Mouse (Mus musculus) embryo, embryonic 11.5 days (tissue): ENCODE measurements around the gene Ly6g5c.

Experiments
- DNase-seq: peaks from one replicate; pipeline ENCODE4 v3.0.0-alpha.2; 2012; ENCODE audit warnings: low read depth, low spot score

Gene Ly6g5c

DNA sequence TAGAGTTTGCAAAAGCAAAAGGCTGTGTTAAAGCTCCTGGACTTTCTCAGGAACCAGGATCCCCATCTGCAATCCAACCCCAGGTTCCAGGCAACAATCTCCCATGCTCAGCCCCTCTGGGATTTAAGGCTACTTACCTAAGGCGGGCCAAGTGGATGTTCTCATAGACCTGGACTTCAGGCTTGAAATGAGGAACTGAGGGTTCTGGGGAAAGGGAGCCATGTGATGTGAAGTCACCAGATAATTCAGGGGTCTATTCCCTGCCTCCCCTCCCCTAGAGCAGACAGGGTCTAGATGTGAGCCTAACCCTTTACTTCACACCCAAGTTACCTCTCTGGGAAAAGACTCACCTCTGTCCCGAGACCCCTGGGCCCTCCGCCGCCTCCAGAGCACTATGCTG, 27.4 kb upstream of the Ly6g5c start:
- no peak for DNase-seq

DNA sequence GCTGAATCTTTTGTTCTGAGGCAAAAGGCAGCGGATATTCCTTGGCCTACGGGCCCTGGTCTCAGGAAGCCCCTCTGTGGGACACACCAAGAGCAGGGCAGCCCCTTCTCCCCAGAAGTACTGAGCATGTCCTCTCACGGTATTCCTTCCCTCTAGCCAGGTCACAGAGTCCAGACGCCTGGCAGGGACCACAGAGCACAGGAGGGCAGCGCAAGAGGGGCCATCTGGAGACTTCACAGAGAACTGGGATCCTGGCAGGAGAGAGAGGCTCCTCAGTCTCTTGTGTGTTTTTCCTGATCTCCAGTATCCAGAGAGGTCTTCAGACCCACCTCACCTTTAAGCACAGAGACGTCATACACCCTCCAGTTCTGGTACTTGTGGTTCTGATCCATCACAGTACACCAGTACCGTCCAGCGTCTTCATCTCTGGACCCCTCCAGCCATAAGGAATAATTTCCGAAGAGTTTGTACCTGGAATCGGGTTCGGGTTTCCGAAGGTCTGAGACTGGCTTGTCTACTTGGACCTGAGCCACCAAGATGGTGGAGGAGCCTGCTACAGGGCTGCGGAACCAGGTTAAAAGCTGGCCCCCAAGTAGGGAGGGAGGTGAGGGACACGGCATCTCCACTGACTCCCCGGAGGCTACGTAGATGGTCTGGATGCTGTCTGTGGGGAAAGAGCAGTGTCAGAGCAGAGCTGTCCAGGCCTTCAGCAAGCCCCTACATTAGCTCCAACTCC, 25.1 kb upstream of the Ly6g5c start:
- DNase-seq: no peak

DNA sequence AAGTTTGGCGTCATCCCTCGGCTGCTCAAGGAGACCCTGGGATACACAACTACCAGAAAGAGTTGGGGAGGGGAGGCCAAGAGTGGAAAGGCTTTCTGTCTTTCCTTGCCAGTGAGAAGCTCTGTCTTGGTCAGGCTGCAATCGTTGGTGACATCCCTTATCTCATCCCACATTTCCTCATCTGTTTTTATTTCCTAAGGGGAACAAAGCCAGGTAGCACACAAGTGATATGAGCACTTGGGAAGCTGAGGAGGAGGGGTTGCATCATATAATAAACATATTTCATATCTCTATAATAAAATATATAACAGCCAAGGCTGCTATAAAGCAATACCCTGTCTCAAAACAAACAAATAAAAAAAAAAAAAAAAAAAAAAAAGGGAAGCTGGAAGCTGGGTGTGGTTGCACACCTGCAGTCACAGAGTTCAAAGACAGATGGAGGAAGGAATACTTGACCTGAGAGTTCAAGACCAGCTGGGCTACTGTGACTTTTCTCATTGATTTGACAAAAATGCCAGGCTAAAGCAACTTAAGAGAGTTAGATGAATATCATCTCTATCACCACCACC, 24.1 kb upstream of the Ly6g5c start:
- DNase-seq: no peak

DNA sequence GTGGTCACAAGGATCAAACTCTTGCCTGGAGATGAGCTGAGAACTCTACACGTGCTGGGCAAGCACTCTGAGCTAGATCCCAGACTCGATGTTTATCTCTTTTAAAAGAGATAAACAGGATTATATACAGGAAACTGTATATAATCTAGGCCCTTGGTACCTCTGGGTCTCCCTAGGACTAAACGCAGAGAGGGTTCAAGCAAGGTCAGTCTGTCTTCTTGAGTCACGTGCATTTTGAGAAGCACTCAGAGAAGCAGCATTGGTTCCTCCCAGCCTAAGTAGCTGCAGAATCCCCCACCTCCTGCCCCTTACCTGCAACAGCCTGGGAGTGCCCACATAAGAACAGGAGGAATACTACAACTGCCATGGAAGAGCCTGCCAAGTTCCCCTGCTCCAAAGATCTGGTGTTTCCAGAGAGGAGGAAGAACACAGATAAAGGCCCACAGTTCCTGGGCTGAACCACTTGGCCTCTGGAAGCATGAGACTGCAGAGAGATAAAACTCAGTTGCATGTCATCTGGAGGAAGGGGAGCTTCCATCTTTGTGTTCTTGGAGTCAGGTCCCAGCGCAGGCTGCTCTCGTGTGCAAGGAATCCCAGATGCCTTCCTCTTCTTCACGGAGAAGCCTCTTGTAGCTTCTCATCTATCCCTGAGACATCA, 22.7 kb upstream of the Ly6g5c start, which contains the start of gene Ly6g6f:
TSS of gene Ly6g6f (minus strand) at position 403 of the 658 bp plus-strand sequence.
- DNase-seq: no peak

DNA sequence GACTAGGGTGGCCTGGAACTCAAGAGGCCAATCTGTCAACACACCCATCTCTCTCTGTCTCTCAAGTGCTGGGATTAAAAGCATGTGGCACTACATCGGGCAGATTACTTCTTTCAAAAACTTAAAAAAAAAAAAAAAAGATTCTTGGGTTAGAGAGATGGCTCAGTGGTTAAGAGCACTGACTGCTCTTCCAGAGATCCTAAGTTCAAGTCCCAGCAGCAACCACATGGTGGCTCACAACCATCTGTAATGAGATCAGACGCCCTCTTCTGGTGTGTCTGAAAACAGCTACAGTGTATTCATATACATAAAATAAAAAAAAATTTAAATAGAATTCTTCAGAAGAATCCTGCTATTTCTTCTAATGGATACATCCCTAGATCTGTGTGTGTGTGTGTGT, 19.9 kb upstream of the Ly6g5c start:
- no peak for DNase-seq

DNA sequence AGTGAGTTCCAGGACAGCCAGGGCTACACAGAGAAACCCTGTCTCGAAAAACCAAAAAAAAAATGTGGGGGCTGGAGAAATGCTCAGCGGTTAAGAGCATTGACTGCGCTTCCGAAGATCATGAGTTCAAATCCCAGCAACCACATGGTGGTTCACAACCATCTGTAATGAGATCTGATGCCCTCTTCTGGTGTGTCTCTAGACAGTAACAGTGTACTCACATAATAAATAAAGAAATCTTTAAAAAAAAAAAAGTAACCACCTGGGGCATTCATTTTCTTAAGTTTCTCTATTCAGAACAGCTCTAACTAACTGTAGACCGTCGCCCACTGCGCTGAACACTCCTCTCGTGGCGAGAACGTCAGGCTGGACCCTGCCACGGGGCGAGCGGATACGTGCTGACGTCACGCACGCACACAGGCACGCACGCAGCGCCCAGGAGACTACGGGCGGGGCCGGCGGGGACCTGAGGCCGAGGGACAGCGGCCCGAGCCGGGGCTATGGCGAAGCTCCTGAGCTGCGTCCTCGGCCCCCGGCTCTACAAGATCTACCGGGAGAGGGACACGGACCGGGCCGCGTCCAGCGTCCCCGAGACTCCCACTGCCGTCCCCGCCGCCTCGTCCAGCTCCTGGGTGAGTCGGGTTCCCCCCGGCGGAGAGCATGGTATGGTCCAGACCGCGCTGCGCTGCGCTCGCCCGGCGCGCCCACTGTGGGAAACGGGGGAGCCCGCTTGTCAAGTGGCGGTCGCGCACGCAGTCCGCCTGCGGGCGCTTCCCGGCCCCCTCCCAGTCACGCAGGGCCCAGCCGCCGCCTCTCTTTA, 19.0 kb upstream of the Ly6g5c start, which contains the start of gene Abhd16a:
TSS of gene Abhd16a (plus strand) at position 439 of the 820 bp plus-strand sequence.
- DNase-seq: peak; percentile 88

DNA sequence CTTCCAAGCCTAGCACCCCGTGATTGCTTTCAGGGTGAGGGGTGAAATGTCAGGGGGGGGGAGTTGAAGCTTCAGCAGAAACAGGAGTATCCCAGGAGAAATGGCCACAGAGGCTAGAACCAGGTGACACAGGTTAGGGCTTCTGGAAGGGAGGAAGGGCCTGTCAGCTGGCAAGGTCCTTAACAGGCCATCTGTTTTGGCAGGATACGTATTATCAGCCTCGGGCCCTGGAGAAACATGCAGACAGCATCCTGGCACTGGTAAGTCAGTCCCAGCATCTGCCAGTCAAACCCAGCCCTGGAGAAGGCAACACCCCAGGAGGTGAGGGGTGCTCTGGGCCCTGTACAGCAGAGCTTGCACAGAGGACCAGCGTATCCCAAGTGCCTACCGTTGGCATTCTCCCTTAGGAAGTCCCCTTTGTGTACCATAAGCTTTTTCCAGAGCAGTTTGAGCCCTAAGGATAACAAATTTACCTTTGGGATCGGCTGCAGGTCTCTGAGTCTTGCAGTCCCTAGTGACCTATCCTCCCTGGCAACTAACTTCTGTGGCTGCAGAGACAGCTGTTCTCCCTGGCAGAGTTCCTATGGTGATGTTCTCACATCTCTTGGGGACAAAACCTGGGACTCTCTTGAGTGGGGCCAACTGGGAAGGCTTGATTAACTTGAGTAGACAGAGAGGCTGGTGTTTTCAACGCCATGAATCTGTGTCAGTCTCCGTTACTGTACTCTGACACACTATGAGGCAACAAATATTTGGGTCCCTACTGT, 17.7 kb upstream of the Ly6g5c start:
- no peak for DNase-seq

DNA sequence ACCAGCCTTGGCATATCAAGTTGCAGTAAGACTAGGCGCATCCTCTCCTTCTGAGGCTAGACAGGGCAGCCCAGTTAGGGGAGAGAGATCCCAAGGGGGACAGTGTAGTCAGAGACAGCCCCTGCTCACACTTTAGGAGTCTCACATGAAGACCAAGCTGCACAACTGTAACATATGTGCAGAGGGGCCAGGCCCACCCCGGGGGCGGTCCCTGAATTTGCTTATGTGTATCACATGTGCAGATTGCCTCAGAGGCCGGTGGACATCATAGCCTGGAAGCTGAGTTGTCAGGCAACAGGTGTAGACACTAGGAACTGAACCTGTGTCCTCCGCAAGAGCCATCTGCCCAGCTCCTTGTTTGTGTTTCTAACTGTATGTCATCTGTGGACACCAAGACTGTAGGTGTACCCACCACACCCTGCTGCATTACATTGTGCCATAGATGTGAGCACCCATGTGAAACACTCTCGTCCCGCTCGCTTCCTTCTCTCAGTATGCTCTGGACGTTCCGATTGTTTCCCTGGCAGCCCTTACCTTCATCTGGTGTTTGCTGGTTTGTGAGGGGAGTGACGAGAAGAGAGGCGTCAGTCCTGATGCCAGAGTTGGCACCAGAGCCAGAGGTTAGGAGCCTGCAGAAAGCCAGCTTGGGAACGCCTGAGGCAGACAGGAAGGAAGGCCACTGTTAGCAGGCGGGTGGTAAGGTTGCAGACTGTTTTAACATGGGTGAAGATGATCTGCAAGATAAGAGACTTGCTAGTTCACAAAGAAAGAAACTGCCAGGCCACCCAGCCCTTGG, 15.5 kb upstream of the Ly6g5c start:
- no peak for DNase-seq

DNA sequence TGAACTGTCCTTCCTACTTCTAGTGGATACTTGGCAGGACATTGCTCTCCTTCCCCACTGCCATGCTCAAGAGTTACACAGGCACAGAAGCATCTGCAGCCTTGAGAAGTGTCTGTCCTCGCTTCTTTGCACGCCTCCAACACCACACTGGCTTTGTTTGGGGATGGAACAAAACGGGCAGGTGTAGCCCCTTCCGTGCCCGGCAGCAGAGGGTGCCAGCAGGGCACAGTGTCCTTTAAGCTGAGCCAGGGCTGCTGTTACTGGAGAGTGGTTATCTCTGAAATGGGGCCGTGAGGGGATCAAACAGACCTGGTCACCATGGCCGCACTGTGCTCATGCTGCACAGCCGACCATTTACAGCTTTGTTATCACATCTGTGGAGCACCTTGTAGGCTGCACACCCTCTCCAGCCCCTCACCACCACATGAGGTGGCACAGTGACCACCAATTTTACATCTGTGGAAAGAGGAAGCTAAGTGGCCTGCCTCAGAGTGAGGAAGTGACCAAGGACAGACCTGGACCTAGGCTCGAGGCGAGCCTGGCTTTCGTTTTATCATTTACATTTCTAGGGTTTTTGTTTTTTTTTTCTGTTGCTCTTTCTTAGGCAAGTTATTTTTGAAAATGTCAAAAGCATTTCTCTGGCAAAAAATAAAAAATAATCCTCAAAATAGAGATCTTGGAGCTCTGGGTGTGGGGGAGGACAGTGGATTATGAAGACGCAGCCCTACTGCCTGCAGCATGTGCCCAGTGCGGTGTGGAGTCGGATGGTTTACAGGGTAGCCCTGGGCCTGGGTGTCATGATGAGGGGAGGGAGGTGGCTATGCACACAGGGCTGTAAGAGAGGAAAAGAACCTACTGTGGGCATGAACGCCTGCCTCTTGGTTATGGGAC, 13.4 kb upstream of the Ly6g5c start:
- no peak for DNase-seq

DNA sequence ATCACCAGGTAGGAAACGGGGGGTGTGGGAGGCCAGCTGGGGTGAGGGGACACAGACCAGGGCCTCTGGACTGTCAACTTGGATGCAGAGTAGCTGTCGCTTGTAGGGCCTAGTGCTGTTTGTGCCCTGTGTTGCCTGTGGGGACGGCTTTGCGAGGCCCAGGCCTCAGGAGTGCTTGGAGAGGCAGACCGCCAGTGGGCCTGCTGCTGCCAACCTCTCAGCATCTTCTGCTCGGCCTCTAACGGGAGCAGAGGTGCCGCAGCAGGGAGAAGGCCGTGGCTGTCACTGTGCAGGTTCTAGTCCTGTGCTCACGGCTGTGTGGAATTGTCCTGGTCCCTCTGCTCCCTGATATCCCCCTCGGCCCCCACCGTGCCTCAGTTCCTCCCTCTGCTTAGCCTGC, 11.5 kb upstream of the Ly6g5c start:
- DNase-seq: no peak

DNA sequence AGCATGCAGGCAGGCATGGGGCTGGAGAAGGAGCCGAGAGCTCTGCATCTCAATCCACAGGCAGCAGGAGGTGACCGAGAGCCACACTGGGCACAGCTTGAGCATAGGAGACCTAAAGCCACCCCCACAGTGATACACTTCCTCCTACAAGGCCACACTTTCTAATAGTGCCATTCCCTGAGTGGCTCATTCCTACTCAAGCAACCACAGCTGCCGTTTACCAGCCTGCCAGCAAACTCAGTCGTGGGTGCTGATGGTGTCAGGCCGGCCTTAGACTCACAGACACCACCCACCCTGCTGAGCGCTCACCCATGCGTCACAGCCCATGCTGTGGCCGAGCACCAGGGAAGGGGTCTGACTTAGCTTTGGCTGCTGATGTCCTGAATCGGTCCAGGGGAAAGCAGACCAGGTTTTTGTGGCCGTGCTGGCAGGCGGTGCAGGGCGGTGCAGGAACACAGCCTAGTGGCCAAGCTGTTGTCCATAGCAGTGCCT, 10.9 kb upstream of the Ly6g5c start:
- no peak for DNase-seq

DNA sequence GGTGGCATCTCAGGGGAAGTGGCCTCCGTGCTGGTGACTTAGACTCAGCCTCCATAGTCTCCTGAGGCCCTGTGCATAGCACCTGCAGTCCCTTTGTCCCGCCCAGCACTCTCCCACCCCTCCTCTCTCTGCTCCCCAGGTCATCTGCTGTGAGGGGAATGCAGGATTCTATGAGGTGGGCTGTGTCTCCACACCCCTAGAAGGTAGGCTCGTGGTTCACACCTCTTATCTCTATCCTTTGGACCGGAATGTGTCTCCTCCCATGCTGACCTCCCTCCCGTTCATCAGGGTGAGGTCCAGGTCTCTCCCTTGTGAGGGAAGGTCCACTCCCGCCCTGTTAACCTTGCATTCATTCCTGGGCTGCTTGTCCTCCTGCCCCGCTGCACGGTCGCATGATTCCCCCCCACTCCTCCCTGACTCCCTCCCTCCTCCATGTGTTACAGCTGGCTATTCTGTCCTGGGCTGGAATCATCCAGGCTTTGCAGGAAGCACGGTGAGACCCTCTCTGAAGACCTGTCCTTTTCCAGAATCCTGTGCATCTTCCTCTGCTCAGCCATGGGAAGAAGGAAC, 7.8 kb upstream of the Ly6g5c start:
- DNase-seq: no peak

DNA sequence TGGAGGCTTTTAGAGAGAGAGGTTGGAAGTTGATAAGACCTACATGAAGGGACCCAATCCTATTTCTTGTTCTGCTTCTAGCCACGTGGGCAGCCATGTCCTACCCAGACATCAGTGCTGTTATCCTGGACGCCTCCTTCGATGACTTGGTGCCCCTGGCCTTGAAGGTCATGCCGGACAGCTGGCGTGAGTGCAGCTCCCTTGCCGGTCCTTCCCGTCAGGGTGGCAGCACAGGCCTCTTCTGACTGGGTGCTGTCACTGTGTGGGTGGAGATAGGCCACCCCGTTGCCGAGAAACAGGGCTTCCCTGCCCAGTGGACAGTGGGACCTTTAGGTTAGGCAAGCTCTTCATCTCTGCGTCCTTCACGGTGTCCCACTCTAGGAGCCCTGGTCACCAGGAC, 6.9 kb upstream of the Ly6g5c start:
- no peak for DNase-seq

DNA sequence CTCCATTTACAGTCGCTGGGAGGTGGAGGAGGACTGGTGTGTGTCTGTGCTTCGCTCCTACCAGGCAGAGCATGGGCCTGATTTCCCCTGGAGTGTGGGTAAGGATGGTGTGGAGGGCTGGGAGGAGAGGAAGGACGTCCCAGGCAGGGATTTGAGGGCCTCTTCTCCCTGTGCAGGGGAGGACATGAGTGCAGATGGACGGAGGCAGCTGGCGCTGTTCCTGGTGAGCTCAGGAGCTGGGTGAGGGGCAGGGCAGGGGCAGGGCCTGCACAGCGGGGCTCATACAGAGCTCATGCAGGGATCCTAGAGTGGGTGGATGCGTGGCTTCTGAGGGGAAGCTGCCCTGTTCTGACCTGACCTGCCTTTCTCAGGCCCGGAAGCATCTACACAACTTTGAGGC, 5.8 kb upstream of the Ly6g5c start:
- DNase-seq: no peak

DNA sequence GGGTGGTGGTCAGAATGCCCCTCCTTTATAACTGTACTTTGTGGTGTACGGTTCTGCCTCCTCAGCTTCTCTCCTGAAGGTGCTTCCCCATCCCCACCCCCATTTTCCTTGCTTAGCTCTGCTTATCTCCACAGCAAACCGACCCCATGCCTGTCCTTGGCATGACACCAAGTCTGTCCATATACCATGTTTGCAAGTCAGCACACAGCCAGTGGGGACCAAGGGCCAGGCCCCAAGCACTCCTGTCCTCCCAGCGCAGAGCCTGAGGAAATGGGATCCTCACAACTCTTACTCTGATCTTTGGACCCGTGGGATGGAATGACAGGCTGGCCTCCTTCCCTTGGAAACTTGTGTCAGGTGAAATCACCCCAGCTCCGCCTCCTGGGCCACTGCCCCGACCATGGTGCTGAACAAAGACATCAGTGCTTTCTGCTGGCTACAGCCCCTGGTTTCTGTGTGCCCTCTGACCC, 4.8 kb upstream of the Ly6g5c start:
- no peak for DNase-seq

DNA sequence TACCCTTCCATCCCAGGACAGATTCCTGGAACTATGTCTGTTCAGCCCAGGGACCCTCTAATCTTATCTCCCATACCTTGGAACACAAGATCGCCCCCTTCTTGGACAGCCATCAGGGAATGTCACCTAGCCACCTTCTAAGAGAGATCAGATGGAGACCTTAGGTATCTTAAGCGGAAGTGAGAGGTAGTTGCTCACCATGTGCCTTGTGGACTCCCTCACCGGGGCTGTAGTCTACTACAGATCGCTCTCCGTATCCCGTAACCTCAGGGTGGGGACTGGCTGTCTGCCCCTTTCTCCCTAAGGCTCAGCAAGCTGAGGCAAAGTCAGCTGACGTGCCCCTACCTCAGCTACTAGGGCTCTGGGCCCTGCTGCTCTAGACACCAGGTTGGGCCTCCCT, 4.0 kb upstream of the Ly6g5c start:
- DNase-seq: no peak

DNA sequence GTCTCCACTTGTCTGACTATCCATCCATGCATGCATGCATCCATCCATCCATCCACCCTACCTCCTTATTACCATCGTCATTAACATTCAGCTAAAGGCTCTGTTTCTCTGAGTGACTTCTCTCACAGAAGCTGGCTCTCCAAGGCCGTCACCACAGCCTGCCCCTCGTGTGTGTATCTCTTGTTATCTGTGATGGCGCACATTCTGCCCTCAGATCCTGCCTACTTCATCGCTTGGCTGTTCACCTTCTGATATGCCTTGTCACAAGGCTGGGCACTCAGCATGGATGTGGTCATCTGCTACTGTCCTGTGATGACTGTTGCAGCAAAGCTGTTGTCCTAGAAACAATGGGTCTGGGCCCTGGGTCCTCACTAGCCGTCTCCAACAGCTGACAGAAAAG, 3.3 kb upstream of the Ly6g5c start:
- DNase-seq: no peak

DNA sequence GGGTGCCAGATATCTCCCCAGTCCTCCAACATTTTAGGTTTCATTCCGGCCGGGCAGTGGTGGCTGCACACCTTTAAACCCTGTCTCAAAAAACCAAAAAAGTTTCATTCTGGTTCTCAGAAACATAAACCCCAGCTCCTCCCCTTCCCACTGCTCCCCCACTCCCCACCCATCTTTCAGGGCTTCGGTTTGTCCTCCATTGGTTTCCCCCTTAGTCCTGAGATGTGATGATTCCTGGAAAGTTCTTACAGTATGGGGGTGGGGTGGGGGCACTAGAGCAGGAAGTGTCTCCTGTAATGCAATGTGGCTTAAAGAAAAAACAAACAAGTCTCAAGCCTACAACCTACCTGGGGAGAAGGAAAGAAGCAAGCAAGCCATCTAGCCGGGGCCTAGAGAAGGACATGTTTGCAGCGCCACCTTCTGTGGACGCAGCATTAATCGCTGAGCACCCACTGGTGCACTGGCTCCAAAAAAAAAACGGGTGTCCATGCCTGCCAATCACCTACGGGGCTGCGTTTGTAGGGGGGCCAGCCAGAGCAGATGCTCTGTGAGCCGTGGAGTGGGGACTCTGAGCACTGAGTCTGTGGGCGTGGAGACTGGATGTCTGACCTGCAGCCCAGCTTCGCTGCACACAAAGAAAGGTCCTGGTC, 2.2 kb upstream of the Ly6g5c start:
- DNase-seq: no peak
